ENCODE assay signal across 7 mouse cellular contexts in genomic region chr5:123344963-123345852, GRCm38 (mm10). TPM values are rescaled to one million over a fixed set of nuclear protein-coding genes. Genes with fewer than 3 reads are reported as not detected.
A peak's percentile ranks its signal among the peaks of the same experiment; 100 is the strongest.
DNase-seq lines count a peak whose midpoint lies in the region; ATAC-seq and TF ChIP-seq lines count a peak whose summit lies in the region.

No protein-coding gene starts in this region.

- H3K4me3 ChIP-seq in intestine, postnatal 0 days (ENCODE audit: low read depth, low read length), result peak overlapping the region; percentile 91
- peak overlapping the region; percentile 91 for H3K4me3 ChIP-seq in limb, embryonic 14.5 days (replicated peaks; ENCODE audit: low read length)
- H3K4me3 ChIP-seq in midbrain, embryonic 15.5 days, result peak overlapping the region; percentile 99

- no peaks in the 10 kb centered on the region for H3K36me3 ChIP-seq in intestine, postnatal 0 days (ENCODE audit: control insufficient read depth, insufficient read depth)
- H3K36me3 ChIP-seq in limb, embryonic 14.5 days (ENCODE audit: control insufficient read depth, insufficient read depth, low read length), result no peaks in the 10 kb centered on the region
- H3K36me3 ChIP-seq in midbrain, embryonic 15.5 days (replicated peaks), result no peaks in the 10 kb centered on the region

- TF ChIP-seq POLR2A in limb, embryonic 14.5 days (IDR thresholded peaks at IDR 0.05; ENCODE audit: borderline replicate concordance, extremely low read depth, insufficient read depth, insufficient read length), result no peak

- ATAC-seq in intestine, postnatal 0 days, result peak; percentile 17; the same call in 1 of the 2 replicates
- peak; percentile 25; the same call in 1 of the 2 replicates for ATAC-seq in limb, embryonic 14.5 days (ENCODE audit: low FRiP score, low read depth)
- ATAC-seq in midbrain, embryonic 15.5 days (replicated peaks), result peak; percentile 59

- H3K9ac ChIP-seq in intestine, postnatal 0 days (ENCODE audit: low read depth, low read length), result peak overlapping the region; percentile 83
- peak overlapping the region; percentile 95 for H3K9ac ChIP-seq in limb, embryonic 14.5 days (ENCODE audit: low read depth, low read length, severe bottlenecking)
- peak overlapping the region; percentile 97 for H3K9ac ChIP-seq in midbrain, embryonic 15.5 days

- peak; percentile 53 to 55 for DNase-seq in adrenal gland, adult 18-20 months (ENCODE audit: low spot score in 2 of 2)
- DNase-seq in embryo, embryonic 10 days (ENCODE audit: low spot score), result peak; percentile 63
- peak; percentile 52 to 54 for DNase-seq in gastrocnemius, postnatal 36 days
- peak; percentile 39 for DNase-seq in limb, embryonic 14.5 days (ENCODE audit: low spot score)
- DNase-seq in spleen, postnatal 36 days (ENCODE audit: low spot score in 2 of 2), result peak; percentile 42 to 54

- under 1% methylated on average over 72 of the region's 87 CpGs for WGBS in intestine, postnatal 0 days
- under 1% methylated on average over 45 of the region's 87 CpGs for WGBS in limb, embryonic 14.5 days
- WGBS in midbrain, embryonic 15.5 days, result under 1% methylated on average over 82 of the region's 87 CpGs

- no peaks in the 10 kb centered on the region for H3K9me3 ChIP-seq in intestine, postnatal 0 days (ENCODE audit: control insufficient read depth)
- no peaks in the 10 kb centered on the region for H3K9me3 ChIP-seq in limb, embryonic 14.5 days (ENCODE audit: control insufficient read depth, low read length)
- H3K9me3 ChIP-seq in midbrain, embryonic 15.5 days, result no peaks in the 10 kb centered on the region

- peak overlapping the region; percentile 89 for H3K27ac ChIP-seq in intestine, postnatal 0 days (ENCODE audit: low read depth, low read length)
- H3K27ac ChIP-seq in limb, embryonic 14.5 days (replicated peaks; ENCODE audit: low read depth, low read length), result peak overlapping the region; percentile 97
- peak overlapping the region; percentile 99 for H3K27ac ChIP-seq in midbrain, embryonic 15.5 days

- no peaks in the 10 kb centered on the region for H3K4me1 ChIP-seq in intestine, postnatal 0 days (replicated peaks; ENCODE audit: control insufficient read depth, insufficient read depth, low read length)
- peaks cover 12% of the 10 kb centered on the region for H3K4me1 ChIP-seq in limb, embryonic 14.5 days (ENCODE audit: control insufficient read depth, insufficient read depth, low read length)
- peaks cover 37% of the 10 kb centered on the region for H3K4me1 ChIP-seq in midbrain, embryonic 15.5 days

- H3K27me3 ChIP-seq in intestine, postnatal 0 days (replicated peaks; ENCODE audit: control insufficient read depth, insufficient read depth, low read length), result no peaks in the 10 kb centered on the region
- H3K27me3 ChIP-seq in limb, embryonic 14.5 days (ENCODE audit: control insufficient read depth, insufficient read depth, low read length), result no peaks in the 10 kb centered on the region
- no peaks in the 10 kb centered on the region for H3K27me3 ChIP-seq in midbrain, embryonic 15.5 days (replicated peaks)

- TF ChIP-seq CTCF in intestine, postnatal 0 days (IDR thresholded peaks at IDR 0.05; ENCODE audit: low read depth), result no peak

- peak overlapping the region; percentile 97 for H3K4me2 ChIP-seq in intestine, postnatal 0 days (replicated peaks; ENCODE audit: low read depth)
- peak overlapping the region; percentile 81 for H3K4me2 ChIP-seq in limb, embryonic 14.5 days (replicated peaks; ENCODE audit: low read depth, low read length, severe bottlenecking)
- peak overlapping the region; percentile 74 for H3K4me2 ChIP-seq in midbrain, embryonic 15.5 days

- intact Hi-C loops in gastrocnemius, postnatal 36 days (cut with DNase I), result loop anchor here (5.0 kb wide), 2 partner anchors 43 to 58 kb away; no protein-coding TSS in a partner anchor

RNA-seq across cellular contexts. Expression of gene Bcl7a, which starts 1.6 kb away (rescaled TPM):
- total RNA-seq in adrenal gland, adult 18-20 months (2021), result 1 to 10 TPM; 6.9 to 7.1 TPM
- 10 to 100 TPM in 1 of 2 experiments, 1 to 10 TPM in 1; 6.6 to 10.7 TPM for total RNA-seq in gastrocnemius, postnatal 36 days (2021)
- 4.2 and 4.7 TPM in 2 replicates for polyA plus RNA-seq in intestine, postnatal 0 days (2015; fragmentation: Nextera tagmentation; extraction: Ambion mirVana)
- polyA plus RNA-seq in limb, embryonic 14.5 days (2012; rRNA removed), result 28.3 and 31.4 TPM in 2 replicates
- 20.1 and 25.4 TPM in 2 replicates for polyA plus RNA-seq in limb, embryonic 14.5 days (2014; fragmentation: Nextera tagmentation; extraction: Ambion mirVana)
- 35.9 and 39.6 TPM in 2 replicates for polyA plus RNA-seq in midbrain, embryonic 15.5 days (2015; fragmentation: Nextera tagmentation; extraction: Ambion mirVana)

RNA-seq across cellular contexts. Expression of gene Mlxip, which starts 49.4 kb away (rescaled TPM):
- 10 to 100 TPM; 18.5 to 26.8 TPM for total RNA-seq in adrenal gland, adult 18-20 months (2021)
- 10 to 100 TPM; 49.7 to 50.7 TPM for total RNA-seq in gastrocnemius, postnatal 36 days (2021)
- 17.8 and 18.4 TPM in 2 replicates for polyA plus RNA-seq in intestine, postnatal 0 days (2015; fragmentation: Nextera tagmentation; extraction: Ambion mirVana)
- polyA plus RNA-seq in limb, embryonic 14.5 days (2012; rRNA removed), result 28.3 and 37.8 TPM in 2 replicates
- 16.5 and 19.7 TPM in 2 replicates for polyA plus RNA-seq in limb, embryonic 14.5 days (2014; fragmentation: Nextera tagmentation; extraction: Ambion mirVana)
- 18.6 and 21.1 TPM in 2 replicates for polyA plus RNA-seq in midbrain, embryonic 15.5 days (2015; fragmentation: Nextera tagmentation; extraction: Ambion mirVana)

Comparison
In these comparisons a context has a peak if more than half of its experiments do, and no peak if none do; other contexts are left out.
1. Peak in every context shown above with its lines: DNase-seq, ATAC-seq, H3K4me3 ChIP-seq and H3K27ac ChIP-seq.